Mouse (Mus musculus) heart, postnatal 14 days (tissue): ENCODE results near the gene Gm5724. TPM values are rescaled to one million over a fixed set of nuclear protein-coding genes. Genes with fewer than 3 reads are reported as not detected.

ENCODE experiments used
- DNase-seq, 2 experiments: peaks; one replicate each; pipeline ENCODE4 v3.0.0; 2021 to 2022
- intact Hi-C: fragments of 180-260 bp; cut with DNase I; formaldehyde crosslinking; loops from one replicate; pipeline ENCODE4 v1.15.1; 2025
- long read RNA-seq, 2 experiments: library from polyadenylated mRNA; stranded (forward); transcript quantifications; one replicate each; pipeline ENCODE4 v2.0.0; 2021
- total RNA-seq, 2 experiments: library from RNA; stranded (reverse); gene quantifications; 2 replicates each; pipeline ENCODE4 v1.2.3; 2021

Gm5724 gene
- not detected for total RNA-seq
- long read RNA-seq, experiment 1, result 0 reads
- long read RNA-seq, experiment 2, result 0 reads

DNA sequence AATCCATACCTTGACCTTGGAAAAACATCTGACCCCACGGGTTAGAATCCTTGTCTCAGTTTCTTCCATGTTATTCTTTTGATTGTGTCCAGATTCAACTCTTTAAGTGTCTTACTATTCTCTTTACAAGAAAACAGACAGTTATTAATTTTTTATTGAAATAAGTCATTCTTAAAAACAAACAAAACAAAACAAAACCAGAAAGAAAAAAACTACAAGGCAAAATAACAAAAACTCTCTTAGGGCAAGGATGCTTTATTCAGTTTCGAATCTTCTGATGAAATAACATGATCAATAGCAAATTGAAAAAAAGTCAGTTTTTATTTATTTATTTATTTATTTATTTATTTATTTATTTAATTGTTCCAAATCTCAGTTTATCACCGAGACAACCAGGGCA, at the start of gene Gm5724:
Gene Gm5724, minus strand, starts transcription at position 101 of the 400 bp plus-strand sequence.
- intact Hi-C loops, result no loop called here
- no peak for DNase-seq

DNA sequence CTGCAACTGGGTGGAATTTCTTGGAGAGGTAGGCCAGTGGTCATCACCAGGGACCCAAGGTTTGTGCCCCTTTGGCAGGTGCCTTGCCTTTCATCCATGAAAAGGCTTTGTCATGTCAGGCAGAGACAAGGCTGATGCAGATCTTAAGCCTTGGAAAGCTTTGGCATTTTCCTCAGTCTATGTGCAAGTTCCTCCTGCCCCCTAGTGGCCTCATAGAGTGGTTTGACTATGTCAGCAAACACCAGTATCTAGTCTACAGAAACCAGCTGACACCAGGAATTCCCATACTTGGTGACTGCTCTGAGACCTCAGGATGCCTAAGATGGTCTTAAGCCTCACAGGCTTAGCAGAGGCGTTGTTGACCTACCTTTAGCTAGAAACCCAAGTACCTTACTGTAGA, 24.2 kb upstream of the Gm5724 start:
- DNase-seq, result peak; percentile 11 to 21
- intact Hi-C loops, result loop anchor here (5.0 kb wide), 2 partner anchors 311 to 1081 kb away; no protein-coding TSS in a partner anchor

- DNase-seq, result no peak
- intact Hi-C loops, result no loop called here
Observed at GRCm38 (mm10) chr6:141774476-141774875, 866 bp upstream of the Gm5724 start.

DNA sequence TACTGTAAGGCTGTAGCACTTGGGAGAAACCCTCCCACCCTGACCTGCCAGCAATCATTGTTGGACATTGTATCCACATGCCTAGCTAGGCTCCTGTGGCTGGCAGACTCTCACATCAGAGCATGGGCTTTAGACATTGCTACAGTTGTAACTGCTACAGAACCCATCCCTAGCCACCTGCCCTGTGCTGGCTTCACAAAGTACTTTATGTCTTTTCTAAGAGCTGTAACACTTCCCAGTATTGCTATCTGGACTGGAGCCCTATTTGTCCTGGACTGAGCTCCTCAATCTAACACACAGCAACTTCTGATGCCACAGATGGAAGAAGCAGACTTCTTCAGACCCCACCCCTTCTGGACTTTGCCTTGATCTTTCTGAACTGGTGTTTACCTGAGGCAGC, 82.4 kb downstream of the Gm5724 start:
- intact Hi-C loops, result no loop called here
- no peak for DNase-seq

DNA sequence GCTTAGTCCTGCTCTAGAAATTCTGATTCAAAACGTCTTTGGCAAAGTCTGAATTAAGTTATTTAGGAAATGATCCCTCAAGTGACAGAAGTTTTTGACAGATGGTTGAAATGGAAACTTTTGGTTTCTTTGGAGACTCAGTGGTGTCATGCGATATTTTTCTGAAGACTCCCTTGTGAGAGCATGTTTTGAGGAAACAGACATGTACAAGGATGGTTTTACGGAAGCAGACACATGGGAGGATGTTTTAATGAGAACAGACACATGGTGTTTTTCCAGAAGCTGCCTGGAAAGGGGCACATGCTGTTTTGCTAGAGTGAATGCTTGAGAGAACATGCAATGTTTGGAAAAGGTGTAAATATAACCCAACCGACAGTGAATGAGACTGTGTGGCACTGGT, 86.6 kb downstream of the Gm5724 start:
- no peak for DNase-seq

More for the DNA sequence above, 86.6 kb downstream of the Gm5724 start:
- intact Hi-C loops, result no loop called here

Other genes starting within 250 kb of the Gm5724 start
- under 1 TPM; 0.67 to 0.73 TPM for gene Slco1c1, start 249.4 kb downstream of the Gm5724 start, total RNA-seq
- gene Slco1b2, start 144.3 kb downstream of the Gm5724 start, total RNA-seq, result under 1 TPM in 1 of 2 experiments, not detected in 1; 0.19 TPM
- gene Slco1a4, start 82.4 kb upstream of the Gm5724 start, total RNA-seq, result under 1 TPM; 0.54 to 0.79 TPM
- not detected for gene Slco1a1, start 173.2 kb upstream of the Gm5724 start, total RNA-seq
- not detected for gene Gm6614, start 237.6 kb upstream of the Gm5724 start, total RNA-seq